Mouse (Mus musculus) retina, postnatal 7 days (tissue): ENCODE results near the gene Slc7a3.
A peak's percentile ranks its signal among the peaks of the same experiment; 100 is the strongest.
"Not testable (repeated sequence)": the region's sequence is repeated elsewhere in the genome, so short reads cannot be mapped to it uniquely, and the experiment has no call there.

Experiments used
- DNase-seq: peaks from one replicate; pipeline ENCODE4 v3.0.0-alpha.2; 2012; ENCODE audit warnings: low read depth, low spot score

The Slc7a3 gene

DNA sequence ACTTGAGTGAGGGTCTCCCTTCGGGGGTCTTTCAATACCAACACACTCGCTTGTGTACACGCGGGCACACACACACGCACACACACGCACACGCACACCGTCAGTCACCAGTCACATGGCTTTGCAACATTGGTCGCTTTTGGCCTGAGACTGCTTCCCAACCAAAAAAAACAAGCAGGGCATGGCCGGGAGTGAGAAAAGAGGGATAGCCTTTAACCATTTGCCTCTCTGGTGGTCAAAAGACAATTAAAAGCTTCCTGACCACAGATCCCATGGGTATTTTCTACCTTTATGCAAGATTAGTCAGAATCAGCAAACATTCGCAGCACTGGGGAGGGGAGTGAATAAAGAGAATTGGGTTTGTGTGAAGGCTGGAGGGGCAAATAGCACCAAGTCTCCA is at the start of gene Slc7a3:
Gene Slc7a3, minus strand, starts transcription at position 101 of the 400 bp plus-strand sequence.
- no peak for DNase-seq

DNA sequence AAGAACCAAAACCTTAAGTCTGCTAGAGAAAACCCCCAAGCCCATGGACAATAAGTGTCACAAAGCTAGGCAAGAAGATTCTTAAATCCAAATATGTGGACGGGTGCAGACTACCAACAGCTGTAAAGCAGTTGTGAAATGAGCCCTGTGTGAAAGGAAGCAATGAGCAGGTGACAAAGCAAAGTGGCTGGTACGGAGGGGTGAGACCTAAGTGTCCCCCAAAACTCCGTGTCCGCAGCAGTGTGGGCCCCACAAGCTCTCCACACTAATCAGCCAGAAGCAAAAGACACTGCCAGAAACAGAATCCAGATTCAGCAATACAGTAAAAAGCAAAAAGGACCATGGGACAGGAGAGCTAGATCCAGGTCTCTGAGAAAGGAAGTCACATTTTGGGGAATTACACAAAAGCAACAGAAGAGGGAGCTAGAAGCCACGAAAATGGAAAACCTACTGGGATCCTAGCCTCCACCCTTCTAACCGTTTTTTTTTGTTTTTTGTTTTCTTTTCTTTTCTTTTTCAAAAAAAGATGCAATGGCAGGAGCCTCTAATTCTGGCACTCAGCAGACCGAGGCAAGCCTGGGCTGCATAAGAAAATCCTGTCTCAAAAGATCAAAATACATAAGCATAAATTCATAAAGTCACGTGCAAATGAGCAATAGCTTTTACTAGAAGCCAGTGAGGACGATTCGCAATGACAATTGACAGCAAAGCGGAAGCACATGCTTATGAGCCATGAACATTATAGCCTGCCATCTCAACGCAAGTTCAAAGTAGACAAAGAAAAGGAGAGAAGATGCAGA is 46.4 kb upstream of the Slc7a3 start:
- peak; percentile 36 for DNase-seq

DNA sequence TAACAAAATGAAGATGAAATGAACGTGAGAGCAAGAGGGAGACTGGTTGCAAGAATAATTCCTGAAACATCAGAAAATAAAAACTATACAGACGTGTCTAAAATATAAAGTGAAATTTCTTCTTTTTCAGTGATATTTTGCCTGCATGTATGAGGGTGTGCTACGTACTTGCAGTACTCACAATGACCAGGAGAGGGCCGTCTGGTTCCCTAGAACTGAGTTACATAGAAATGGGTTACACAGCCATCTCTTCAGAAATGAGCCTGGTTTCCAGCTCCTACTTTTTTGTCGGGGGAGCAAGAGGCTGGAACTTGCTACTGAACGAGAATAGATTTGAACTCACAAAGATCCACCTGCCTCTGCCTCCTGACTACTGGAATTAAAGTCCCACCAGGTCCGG is 45.2 kb upstream of the Slc7a3 start:
- peak; percentile 21 for DNase-seq

DNA sequence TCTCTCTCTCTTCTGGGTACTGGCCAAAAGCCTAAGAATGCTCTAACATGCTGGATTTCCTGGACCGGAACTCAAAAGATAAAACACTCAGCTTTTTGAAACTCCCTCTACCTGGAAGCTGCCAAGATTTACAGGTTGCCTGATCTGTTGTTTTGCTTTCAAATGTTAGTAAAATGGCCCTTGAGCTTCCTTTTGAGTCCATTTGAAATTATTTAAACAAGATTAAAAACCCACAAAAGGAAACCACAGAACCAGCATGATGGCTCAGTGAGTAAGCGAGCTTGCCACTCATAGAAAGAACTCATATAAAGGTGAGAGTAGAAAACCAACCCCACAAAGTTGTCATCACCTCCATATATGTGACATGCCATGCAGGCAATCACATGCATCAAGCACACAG is 42.7 kb upstream of the Slc7a3 start:
- no peak for DNase-seq

DNA sequence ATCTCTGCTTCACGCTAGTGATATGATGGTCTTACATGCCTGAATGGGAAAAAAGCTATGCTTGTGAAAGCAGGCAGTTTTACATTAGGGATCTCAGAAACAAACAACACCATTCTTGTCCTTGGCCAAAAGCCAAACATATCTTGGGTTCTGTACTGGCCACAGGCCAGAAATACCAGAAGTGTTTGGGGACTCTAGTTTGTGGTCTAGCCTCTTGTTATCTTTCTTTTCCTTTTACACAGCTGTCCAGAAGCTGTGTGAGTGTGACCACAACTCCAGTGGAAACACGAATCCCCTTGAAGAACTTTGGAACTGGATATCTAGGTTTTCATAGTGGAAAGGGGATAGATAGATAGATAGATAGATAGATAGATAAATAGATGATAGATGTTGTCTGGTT is 41.2 kb upstream of the Slc7a3 start:
- DNase-seq: no peak

DNA sequence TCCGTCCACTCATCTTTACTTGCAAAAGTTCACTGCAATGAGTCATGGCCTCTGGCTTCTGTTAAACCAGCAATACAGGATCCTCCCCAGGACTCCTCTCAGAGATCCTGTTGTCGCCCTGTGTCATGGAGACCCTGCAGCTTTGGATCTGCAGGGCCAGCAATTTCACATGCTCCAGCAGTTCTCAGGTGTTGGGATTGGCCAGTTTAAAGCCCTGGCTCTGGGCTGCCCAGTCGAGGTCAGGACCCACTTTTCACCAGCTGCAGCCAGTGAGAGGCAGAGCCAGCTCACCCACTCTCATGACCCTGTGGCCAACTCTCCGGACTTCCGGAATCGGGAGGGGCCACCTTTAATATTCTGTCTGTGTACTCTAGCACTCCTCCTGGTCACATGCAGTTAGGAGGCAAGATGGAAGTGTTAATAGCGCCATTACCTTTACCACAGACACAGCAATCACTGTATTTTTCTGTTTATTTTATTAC is 40.7 kb upstream of the Slc7a3 start:
- DNase-seq: no peak

DNA sequence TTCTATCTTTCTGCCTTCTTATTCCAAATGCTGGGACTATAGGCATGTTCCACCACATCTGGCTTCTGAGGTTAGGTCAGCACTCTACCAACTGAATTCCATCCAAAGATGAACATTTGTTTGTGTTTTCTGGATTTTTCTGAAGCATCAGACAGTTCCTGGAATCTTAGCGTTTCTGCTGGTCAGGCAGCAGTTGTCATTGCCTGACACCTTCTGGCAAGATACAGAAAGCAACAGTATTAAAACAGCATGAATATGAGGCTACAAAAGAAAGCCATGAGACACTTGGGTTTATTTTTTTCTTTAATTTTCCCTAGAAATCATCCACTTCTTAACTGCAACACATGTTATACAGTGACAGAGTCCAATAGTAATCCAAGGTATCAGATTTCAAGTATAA is 34.7 kb upstream of the Slc7a3 start:
- DNase-seq: no peak

DNA sequence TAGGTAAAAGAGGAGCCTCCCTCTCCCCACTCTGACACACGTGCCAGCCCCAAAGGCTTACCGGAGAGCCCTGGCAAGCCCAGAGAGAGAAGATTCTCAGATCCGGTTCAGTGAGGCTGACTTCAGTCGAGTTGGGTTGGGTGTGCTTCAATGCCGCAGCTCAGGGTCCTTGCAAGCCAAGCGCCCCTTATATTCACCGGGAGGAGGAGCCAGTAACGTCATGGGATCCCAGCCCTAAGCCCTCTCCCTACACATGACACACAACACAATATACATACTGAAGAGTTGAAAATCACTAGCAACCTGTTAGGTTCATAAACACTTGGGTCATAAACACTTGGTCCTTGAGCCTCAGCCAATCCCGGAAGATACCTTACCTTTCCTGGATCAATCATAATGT is 609 bp downstream of the Slc7a3 start:
- DNase-seq: not testable (repeated sequence)

DNA sequence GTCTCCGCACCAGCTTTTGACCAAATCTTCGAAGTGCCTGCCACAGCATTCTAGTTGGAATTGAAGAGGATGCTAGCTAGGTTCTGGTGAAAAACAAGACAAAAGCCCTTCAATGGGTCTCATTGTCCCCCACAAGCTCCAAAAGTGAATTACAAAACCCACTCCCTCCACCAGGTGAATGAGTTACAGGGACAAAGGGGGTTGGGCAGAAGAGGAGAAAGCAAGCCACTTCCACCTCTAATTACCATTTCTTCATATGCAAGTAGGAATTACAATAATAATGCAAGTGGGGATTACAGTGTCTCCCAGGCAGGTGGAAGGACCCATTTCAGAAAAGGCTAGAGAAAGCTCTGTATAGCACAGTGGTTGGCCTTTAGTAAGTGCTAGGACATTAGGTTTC is 1.6 kb downstream of the Slc7a3 start:
- DNase-seq: no peak

DNA sequence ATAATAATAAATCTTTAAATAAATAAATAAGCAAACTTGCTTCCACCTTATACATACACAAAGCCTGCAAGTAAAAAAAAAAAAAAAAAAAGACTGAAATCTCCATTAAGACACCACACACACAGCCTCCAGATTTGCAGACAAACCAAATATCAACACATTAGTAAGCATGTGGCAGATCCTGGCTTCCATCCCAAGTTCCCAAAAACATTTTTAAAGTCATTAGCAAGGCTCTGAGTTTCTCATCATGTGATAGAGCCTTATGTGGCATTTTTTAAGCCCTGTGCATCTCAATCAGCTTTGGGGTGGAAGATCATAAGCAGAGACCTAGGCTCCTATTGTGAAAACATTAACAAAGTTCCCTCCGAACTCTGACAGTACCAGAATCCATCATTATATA is 20.6 kb downstream of the Slc7a3 start:
- DNase-seq: no peak

DNA sequence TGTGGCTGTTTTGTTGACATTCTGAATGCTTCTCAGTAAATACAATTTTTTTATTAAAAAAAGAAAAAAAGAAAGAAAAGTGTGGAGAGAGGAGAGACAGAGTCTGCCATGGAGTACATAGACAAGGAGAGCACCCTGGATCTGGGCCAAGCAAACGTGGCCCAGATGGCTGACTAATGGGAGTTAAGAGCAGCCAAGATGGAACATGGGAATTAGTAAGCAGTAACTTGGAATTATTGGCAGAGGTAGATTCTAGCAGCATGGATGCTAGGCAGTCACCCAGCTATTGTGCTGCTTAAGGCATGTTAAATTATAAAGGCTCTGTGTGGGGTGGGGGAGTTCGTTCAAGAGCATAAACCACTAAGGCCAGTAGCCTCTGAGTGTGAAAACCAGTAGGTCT is 22.3 kb downstream of the Slc7a3 start:
- no peak for DNase-seq

DNA sequence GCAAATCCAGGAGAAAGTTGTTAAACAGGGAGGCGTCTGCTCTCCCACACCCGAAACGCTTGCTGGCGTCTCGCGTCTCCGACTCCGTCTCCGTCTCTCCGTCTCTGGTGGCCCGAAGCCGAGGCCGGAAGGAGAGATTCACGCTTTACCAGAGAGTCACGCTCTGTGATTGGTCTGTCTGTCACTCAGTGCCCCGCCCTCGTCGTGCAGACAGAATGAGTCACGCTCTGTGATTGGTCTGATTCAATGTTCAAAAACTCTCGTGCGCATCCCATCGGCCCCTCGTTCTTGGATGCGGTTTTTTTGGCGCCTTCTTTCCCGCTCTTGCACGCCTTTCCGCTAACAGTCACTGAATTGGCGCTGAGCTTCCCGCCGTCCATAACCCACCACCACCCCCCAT is 26.3 kb downstream of the Slc7a3 start, which contains the start of gene Tex11:
Gene Tex11, minus strand, starts transcription at position 127 of the 400 bp plus-strand sequence.
- no peak for DNase-seq
